Mouse (Mus musculus) lung, postnatal 0 days (tissue): Measurements from ENCODE around the gene Fnbp1. TPM values are rescaled to one million over a fixed set of nuclear protein-coding genes. Genes with fewer than 3 reads are reported as not detected.
A peak's percentile ranks its signal among the peaks of the same experiment; 100 is the strongest.

Source experiments
- ATAC-seq: fragments of 200-750 bp; cut with Nextera tagmentation; 2 replicates; pipeline ENCODE4 v1.8.0; 2017; ENCODE audit warnings: moderate library complexity
- DNase-seq: peaks from one replicate; pipeline ENCODE4 v3.0.0-alpha.2; 2016; ENCODE audit warnings: low spot score
- H3K27ac ChIP-seq: fragments of 300-500 bp; sonication (generic); 2 replicates; pipeline ENCODE4 v1.5.1; 2014; ENCODE audit warnings: antibody characterized with exemption, mild to moderate bottlenecking, low read length, mixed read lengths
- H3K27me3 ChIP-seq: fragments of 300-500 bp; sonication (generic); replicated peaks from 2 replicates; pipeline ENCODE4 v1.6.1; 2014; ENCODE audit warnings: low read length, mixed read lengths; ENCODE audit not compliant: insufficient read depth
- H3K36me3 ChIP-seq: fragments of 300-500 bp; sonication (generic); 2 replicates; pipeline ENCODE4 v1.6.1; 2014; ENCODE audit warnings: low read length, mixed read lengths; ENCODE audit not compliant: insufficient read depth
- H3K4me1 ChIP-seq: fragments of 300-500 bp; sonication (generic); 2 replicates; pipeline ENCODE4 v1.6.1; 2014; ENCODE audit warnings: antibody characterized with exemption, low read depth, low read length, mixed read lengths; ENCODE audit not compliant: insufficient read depth
- H3K4me2 ChIP-seq: fragments of 300-500 bp; sonication (generic); replicated peaks from 2 replicates; pipeline ENCODE4 v1.6.1; 2014; ENCODE audit warnings: low read depth, mild to moderate bottlenecking, low read length, moderate library complexity, mixed read lengths
- H3K4me3 ChIP-seq: fragments of 300-500 bp; sonication (generic); 2 replicates; pipeline ENCODE4 v1.5.1; 2014; ENCODE audit warnings: low read depth, low read length
- H3K9ac ChIP-seq: fragments of 300-500 bp; sonication (generic); replicated peaks from 2 replicates; pipeline ENCODE4 v1.6.1; 2014; ENCODE audit warnings: low read depth, mild to moderate bottlenecking
- H3K9me3 ChIP-seq: fragments of 300-500 bp; sonication (generic); 2 replicates; pipeline ENCODE4 v1.6.1; 2016; ENCODE audit warnings: low read length, mixed read lengths
- CTCF ChIP-seq: IDR thresholded peaks from 2 replicates; pipeline ENCODE4 v1.5.1; 2016; ENCODE audit warnings: antibody characterized with exemption, mild to moderate bottlenecking
- EP300 ChIP-seq: IDR thresholded peaks from 2 replicates; pipeline ENCODE4 v1.6.1; 2016; ENCODE audit warnings: antibody characterized with exemption, mild to moderate bottlenecking, control low read depth
- WGBS: fragments of 180-500 bp; shearing (Covaris S2); extraction: QIAGEN DNeasy Blood & Tissue Kit; methylation state at CpG from one replicate; pipeline ENCODE4 v1.1.7; 2014; 5-methylcytosine and 5-hydroxymethylcytosine counted together
- polyA plus RNA-seq: library from polyadenylated mRNA; unstranded; fragments of >200 nt; fragmentation: Nextera tagmentation; extraction: Ambion mirVana; gene quantifications from 2 replicates; pipeline ENCODE4 v1.2.1, GENCODE M21; 2015

Gene Fnbp1
- polyA plus RNA-seq, 1 experiment from 2014 or later: 7.2 TPM

DNA sequence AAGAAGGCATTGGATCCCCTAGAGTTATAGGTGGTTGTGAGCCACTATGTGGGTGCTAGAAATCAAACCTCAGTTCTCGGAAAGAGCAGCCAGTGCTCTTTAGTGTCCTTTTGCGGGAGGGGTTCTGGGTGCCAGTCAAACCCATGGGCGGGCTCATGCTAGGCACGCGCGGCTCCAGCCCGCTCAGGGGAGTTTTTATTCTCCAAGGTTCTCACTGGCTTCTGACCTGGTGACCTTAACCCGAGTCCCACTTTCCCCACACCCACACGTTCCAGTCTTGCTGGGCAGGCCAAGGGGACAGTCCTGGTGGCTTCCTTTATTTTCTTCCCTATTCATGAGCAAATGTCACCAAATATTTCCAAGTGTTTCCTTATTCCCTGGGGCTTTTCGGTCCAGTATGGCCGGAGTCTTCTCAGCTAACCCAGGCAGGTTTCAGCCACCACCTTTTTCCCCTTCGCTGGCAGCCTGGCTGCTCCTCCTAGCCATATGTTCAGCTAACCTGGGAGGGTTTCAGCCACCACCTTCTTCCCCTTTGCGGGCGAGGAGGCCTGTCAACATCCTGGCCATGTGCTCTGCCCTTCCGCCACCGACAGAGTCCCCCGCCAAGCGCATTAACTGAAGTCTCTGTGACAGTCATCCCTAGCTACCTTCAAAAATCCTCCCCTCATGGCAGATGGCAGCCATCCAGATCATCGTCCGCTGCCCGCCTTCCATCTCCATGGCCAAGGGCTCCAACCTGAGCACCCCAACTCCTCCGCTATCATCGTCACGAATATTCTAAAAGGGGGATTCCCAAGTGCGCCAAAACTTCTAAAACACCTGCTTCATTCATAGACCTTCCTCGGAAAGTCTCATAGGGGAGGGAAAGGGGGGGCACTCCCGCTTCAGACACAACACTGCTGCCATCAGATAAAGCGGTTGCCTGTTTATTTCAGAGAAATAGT, 80.7 kb downstream of the Fnbp1 start:
- Histone ChIP-seq H3K4me1 (no peaks in the 10 kb centered on the region), H3K27me3 (no peaks in the 10 kb centered on the region), H3K27ac (no peak overlapping the region), H3K9ac (no peak overlapping the region), H3K4me2 (no peak overlapping the region), H3K9me3 (no peaks in the 10 kb centered on the region), H3K4me3 (no peak overlapping the region), H3K36me3 (peaks cover 5% of the 10 kb centered on the region; the same call in 1 of the 2 replicates)
- WGBS: 86% methylated on average over 28 of the region's 28 CpGs
- TF ChIP-seq CTCF (no peak), EP300 (no peak)
- ATAC-seq: peak; percentile 38
- peak; percentile 36 for DNase-seq

DNA sequence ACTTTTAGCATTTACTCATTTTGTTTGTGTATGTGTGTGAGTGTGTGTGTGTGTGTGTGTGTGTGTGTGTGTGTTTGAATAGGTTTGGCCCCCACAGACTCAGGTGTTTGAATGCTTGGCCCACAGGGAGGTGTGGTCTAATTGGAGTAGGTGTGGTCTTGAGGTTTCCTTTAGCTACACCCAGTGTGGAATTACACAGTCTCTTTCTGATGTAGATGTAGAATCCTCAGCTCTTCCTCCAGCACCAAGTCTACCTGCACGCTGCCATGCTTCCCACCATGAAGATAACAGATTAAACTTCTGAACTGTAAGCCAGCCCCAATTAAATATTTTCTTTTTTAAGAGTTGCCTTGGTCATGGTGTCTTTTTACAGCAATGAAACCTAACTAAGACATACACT, 81.5 kb downstream of the Fnbp1 start:
- Histone ChIP-seq H3K27me3 (no peaks in the 10 kb centered on the region), H3K27ac (no peak overlapping the region), H3K4me2 (no peak overlapping the region), H3K9me3 (no peaks in the 10 kb centered on the region), H3K4me3 (no peak overlapping the region), H3K36me3 (peaks cover 5% of the 10 kb centered on the region; the same call in 1 of the 2 replicates), H3K4me1 (no peaks in the 10 kb centered on the region), H3K9ac (no peak overlapping the region)
- ATAC-seq (no peak), DNase-seq (no peak)
- TF ChIP-seq CTCF (no peak), EP300 (no peak)
- WGBS: 84% methylated on average over 1 of the region's 1 CpGs

GRCm38 (mm10) chr2:31058443-31058842, 83.4 kb downstream of the Fnbp1 start:
- no peaks in the 10 kb centered on the region for H3K27me3 ChIP-seq
- H3K27ac ChIP-seq: no peak overlapping the region
- H3K36me3 ChIP-seq: peaks cover 15% of the 10 kb centered on the region
- no peaks in the 10 kb centered on the region for H3K4me1 ChIP-seq
- no peak overlapping the region for H3K4me2 ChIP-seq
- ATAC-seq (no peak), DNase-seq (no peak)
- no peak overlapping the region for H3K9ac ChIP-seq
- H3K9me3 ChIP-seq: no peaks in the 10 kb centered on the region
- TF ChIP-seq EP300 (no peak), CTCF (no peak)
- 84% methylated on average over 4 of the region's 4 CpGs for WGBS
- H3K4me3 ChIP-seq: no peak overlapping the region

DNA sequence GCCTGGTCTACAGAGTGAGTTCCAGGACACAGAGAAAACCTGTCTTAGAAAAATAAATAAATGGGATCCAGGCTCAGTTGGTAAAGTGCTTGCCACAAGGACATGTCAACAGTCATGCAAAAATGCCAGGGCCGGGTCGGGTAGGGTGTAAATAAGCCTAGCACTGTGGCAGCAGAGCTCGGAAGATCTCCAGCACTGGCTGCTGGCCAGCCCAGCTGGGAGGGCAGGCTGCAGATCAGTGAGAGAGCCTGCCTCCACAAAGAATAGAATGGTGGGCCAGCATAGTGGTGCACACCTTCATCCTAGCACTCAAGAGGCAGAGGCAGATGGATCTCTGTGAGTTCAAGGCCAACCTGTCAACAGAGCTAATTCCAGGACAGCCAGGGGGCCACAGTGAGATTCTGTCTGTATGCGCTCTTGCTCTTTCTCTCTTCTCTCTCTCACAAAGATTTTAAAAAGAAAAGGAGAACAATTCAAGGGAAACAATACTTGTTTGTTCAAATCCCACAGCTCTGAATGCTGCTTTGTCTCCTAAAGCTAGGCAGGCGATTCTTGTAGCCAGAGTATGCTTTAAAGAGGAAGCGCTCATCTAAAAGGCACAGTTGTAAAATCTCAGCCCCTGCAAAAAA, 84.1 kb downstream of the Fnbp1 start:
- Histone ChIP-seq H3K27ac (no peak overlapping the region), H3K27me3 (no peaks in the 10 kb centered on the region), H3K36me3 (peaks cover 15% of the 10 kb centered on the region), H3K4me2 (no peak overlapping the region), H3K4me3 (no peak overlapping the region), H3K9me3 (no peaks in the 10 kb centered on the region), H3K4me1 (no peaks in the 10 kb centered on the region), H3K9ac (no peak overlapping the region)
- TF ChIP-seq CTCF (no peak), EP300 (no peak)
- no peak for ATAC-seq
- WGBS: 75% methylated on average over 6 of the region's 6 CpGs
- DNase-seq: no peak

- TF ChIP-seq CTCF (peak; percentile 20), EP300 (no peak)
- Histone ChIP-seq H3K36me3 (peaks cover 20% of the 10 kb centered on the region), H3K27ac (no peak overlapping the region), H3K4me3 (no peak overlapping the region), H3K4me1 (no peaks in the 10 kb centered on the region), H3K4me2 (no peak overlapping the region), H3K9me3 (no peaks in the 10 kb centered on the region), H3K27me3 (no peaks in the 10 kb centered on the region), H3K9ac (no peak overlapping the region)
- WGBS: 93% methylated on average over 3 of the region's 3 CpGs
- ATAC-seq: no peak
- no peak for DNase-seq
Observed at GRCm38 (mm10) chr2:31056070-31056469, 85.7 kb downstream of the Fnbp1 start.

- Histone ChIP-seq H3K4me1 (no peaks in the 10 kb centered on the region), H3K4me3 (no peak overlapping the region), H3K27ac (no peak overlapping the region), H3K4me2 (no peak overlapping the region), H3K36me3 (peaks cover 20% of the 10 kb centered on the region), H3K27me3 (no peaks in the 10 kb centered on the region), H3K9me3 (no peaks in the 10 kb centered on the region), H3K9ac (no peak overlapping the region)
- WGBS: 84% methylated on average over 11 of the region's 11 CpGs
- ATAC-seq (no peak), DNase-seq (no peak)
- TF ChIP-seq EP300: no peak
- TF ChIP-seq CTCF: no peak
Observed at GRCm38 (mm10) chr2:31053851-31054340, 87.9 kb downstream of the Fnbp1 start.
